Mouse (Mus musculus) mammary gland, adult 2 months (tissue): ENCODE data around the gene Olfr107. TPM values are rescaled to one million over a fixed set of nuclear protein-coding genes. Genes with fewer than 3 reads are reported as not detected.

Experiments
- polyA plus RNA-seq: library from polyadenylated mRNA; depleted of rRNA; stranded (reverse); fragments of >200 nt; gene quantifications from 2 replicates; pipeline ENCODE4 v1.2.3, GENCODE M21; 2012; ENCODE audit warnings: low replicate concordance; rRNA removed

Gene Olfr107
- not detected in 2 replicates for polyA plus RNA-seq

DNA sequence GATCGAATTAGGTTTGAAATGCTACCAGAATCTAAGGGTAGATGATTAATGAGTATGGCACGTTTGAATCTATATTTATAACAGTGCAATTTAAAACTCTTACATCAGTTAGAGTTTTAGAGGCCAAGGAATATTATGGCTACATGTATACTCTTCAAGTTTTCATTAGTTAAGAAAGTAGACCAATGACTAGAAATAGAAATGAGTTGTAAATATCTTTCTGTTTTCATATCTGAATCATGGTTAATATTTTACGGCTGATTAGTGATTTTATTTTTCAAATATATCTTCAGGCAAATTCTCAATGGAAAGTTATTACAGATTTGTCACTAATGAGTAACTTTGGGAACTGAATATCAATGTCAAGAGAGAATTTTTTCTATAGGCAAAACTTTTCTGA lies at the start of gene Olfr107:
TSS of gene Olfr107 (plus strand) at position 301 of the 400 bp plus-strand sequence.

DNA sequence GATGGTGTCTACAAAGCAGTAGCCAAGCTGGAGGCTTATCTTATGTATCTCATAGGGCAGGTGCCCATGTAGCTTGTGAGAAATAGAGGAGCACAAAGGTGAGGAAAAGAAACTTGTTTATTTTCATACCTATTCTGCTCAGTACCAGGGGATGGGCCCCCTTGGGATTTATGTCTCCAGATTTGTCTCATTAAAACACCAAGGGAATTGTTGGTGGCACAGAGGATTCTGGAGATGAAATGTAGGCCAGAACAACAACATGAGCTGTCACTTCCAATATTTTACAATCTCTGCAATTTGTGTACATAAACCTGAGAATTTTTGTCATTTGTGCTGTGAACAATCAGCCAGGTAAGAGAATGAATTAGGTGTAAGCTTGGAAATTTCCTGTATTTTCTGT lies 39.7 kb upstream of the Olfr107 start, which contains the start of gene Olfr104-ps:
TSS of gene Olfr104-ps (plus strand) at position 301 of the 400 bp plus-strand sequence.

DNA sequence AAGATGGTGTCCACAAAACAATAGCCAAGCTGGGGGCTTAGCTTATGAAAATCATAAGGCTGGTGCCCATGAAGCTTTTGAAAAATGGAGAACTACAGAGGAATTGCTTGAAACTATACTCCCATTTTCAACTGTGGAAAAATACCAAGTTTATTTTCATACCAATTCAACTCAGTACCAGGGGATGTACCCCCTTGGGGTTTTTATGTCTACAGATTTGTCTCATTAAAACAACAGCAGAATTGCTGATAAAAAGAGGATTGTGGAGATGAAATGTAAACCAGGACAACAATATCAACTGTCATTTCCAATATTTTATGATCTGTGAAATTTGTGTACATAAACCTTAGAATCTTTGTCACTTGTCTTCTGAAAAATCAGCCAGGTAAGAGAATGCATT lies 20.3 kb upstream of the Olfr107 start, which contains the start of gene Olfr105-ps:
TSS of gene Olfr105-ps (plus strand) at position 301 of the 400 bp plus-strand sequence.

DNA sequence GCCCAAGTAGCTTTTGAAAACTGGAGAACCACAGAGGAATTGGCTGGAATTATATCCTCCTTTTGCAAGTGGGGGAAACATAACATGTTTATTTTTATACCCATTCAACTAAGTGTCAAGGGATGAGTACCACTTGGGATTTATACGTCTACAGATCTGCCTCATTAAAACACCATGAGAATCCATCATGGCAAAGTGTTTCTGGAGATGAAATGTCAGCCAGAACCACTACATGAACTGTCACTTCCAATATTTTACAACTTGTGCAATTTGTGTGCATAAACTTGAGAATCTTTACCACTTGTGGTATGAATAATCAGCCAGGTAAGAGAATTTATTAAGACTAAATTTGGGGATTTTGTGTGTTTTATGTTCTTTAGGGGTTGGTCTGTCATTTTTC lies 8.9 kb upstream of the Olfr107 start, which contains the start of gene Olfr106-ps:
TSS of gene Olfr106-ps (plus strand) at position 301 of the 400 bp plus-strand sequence.

DNA sequence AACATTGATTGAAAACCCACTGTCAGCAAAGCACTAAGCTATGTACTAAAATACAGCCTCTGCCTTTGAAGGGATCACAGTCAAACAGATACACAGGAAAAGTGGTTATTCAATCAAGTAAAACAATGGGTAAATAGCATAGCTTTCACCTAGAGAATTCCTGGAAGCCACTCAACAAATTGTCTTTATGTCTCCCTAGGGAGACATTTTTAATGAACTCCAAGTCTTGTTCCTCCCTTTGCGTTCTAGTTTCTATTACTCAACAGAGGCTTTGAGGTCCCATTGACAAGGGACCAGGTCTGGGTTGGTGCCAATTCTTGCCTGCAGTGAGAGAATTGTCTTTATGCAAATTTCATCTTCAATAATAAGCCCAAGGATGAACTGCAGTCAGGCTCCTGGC lies 46.2 kb downstream of the Olfr107 start, which contains the start of gene Olfr108:
TSS of gene Olfr108 (plus strand) at position 301 of the 400 bp plus-strand sequence.

Other genes starting within 250 kb of the Olfr107 start
- not detected in 2 replicates for gene Olfr93, start 237.7 kb upstream of the Olfr107 start, polyA plus RNA-seq
- gene Ubd, start 205.3 kb upstream of the Olfr107 start, polyA plus RNA-seq: 4.3 and 5.8 TPM in 2 replicates
- gene Olfr94, start 198.2 kb upstream of the Olfr107 start, polyA plus RNA-seq: not detected in 2 replicates
- not detected in 2 replicates for gene Olfr95, start 186.1 kb upstream of the Olfr107 start, polyA plus RNA-seq
- gene Olfr96, start 179.1 kb upstream of the Olfr107 start, polyA plus RNA-seq: not detected in 2 replicates
- gene Olfr97, start 161.9 kb upstream of the Olfr107 start, polyA plus RNA-seq: not detected in 2 replicates
- not detected in 2 replicates for gene Olfr98, start 135.5 kb upstream of the Olfr107 start, polyA plus RNA-seq
- 16.8 and 24.2 TPM in 2 replicates for gene H2-M3, start 129.0 kb upstream of the Olfr107 start, polyA plus RNA-seq
- not detected in 2 replicates for gene Olfr99, start 115.8 kb upstream of the Olfr107 start, polyA plus RNA-seq
- not detected in 2 replicates for gene Olfr101, start 94.9 kb upstream of the Olfr107 start, polyA plus RNA-seq
- gene Olfr102, start 82.2 kb upstream of the Olfr107 start, polyA plus RNA-seq: not detected in 2 replicates
- not detected in 2 replicates for gene Olfr103, start 59.5 kb upstream of the Olfr107 start, polyA plus RNA-seq
- gene Olfr104-ps, start 39.6 kb upstream of the Olfr107 start, polyA plus RNA-seq: not detected in 2 replicates
- not detected in 2 replicates for gene Olfr105-ps, start 20.2 kb upstream of the Olfr107 start, polyA plus RNA-seq
- gene Olfr106-ps, start 8.8 kb upstream of the Olfr107 start, polyA plus RNA-seq: not detected in 2 replicates
- gene Olfr108, start 46.3 kb downstream of the Olfr107 start, polyA plus RNA-seq: not detected in 2 replicates
- gene Olfr109, start 59.7 kb downstream of the Olfr107 start, polyA plus RNA-seq: not detected in 2 replicates
- gene H2-M2, start 84.3 kb downstream of the Olfr107 start, polyA plus RNA-seq: 13.9 and 17.2 TPM in 2 replicates
- 0.19 and 0.23 TPM in 2 replicates for gene Olfr110, start 93.2 kb downstream of the Olfr107 start, polyA plus RNA-seq
- 0.22 and 0.52 TPM in 2 replicates for gene Olfr111, start 108.8 kb downstream of the Olfr107 start, polyA plus RNA-seq
- not detected in 2 replicates for gene Olfr112, start 170.2 kb downstream of the Olfr107 start, polyA plus RNA-seq
- not detected in 2 replicates for gene Olfr113, start 178.4 kb downstream of the Olfr107 start, polyA plus RNA-seq
- gene Olfr114, start 193.5 kb downstream of the Olfr107 start, polyA plus RNA-seq: not detected in 2 replicates
- gene Olfr115, start 227.9 kb downstream of the Olfr107 start, polyA plus RNA-seq: not detected in 2 replicates
- gene Olfr116, start 228.0 kb downstream of the Olfr107 start, polyA plus RNA-seq: not detected in 2 replicates